Mouse (Mus musculus) left cerebral cortex, adult 8-10 months (tissue): ENCODE data around the gene Tmem150a. TPM values are rescaled to one million over a fixed set of nuclear protein-coding genes. Genes with fewer than 3 reads are reported as not detected.

Experiments used
- DNase-seq, 2 experiments: peaks; one replicate each; pipeline ENCODE4 v3.0.0; 2022; ENCODE audit warnings: low spot score in 2 of 2
- total RNA-seq, 4 experiments: library from RNA; stranded (reverse); gene quantifications; 2 replicates each; pipeline ENCODE4 v1.2.4; 2022

The Tmem150a gene
- 10 to 100 TPM in 2 of 4 experiments, 1 to 10 TPM in 2; 8.9 to 12.8 (median 10.7) TPM for total RNA-seq

DNA sequence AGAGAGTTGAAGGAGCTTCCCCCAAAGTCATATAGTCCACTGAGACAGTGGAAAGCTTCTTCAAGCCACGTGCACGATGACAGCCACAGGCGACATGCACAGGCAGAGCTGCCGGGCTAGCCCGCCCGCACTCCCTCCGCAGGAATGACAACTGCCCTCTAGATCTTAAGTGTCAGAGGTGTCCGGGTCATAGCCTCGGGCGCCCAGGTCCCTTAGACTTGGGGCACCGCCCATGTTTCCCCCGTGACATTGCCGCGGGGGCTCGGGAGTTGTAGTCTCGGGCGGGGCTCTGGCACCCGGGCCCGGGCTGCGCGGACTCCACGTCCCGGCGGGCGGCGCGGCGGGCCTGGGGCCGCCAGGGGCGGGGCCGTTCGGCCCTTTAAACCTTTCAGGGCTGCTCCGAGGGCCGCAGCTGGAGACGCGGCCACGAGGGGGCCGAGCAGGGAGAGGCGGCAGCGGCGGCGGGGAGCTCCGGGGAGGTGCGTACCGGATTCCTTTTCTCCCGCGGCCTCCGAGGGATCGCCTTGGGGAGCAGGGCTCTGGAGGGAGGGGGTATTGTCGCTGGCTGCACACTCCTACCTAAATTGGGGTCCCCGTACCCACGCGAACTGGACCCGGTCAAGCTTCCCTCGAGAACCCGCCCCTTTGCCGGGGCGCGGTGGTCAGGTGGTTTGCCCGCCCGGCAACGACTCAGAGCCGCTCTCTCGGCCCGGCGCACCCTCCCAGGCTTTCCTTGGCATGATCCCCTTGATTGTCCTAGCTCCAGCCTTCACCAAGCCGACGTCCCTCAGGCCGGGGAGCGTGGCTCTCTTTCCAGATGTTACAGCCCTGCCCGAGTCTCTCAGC is at the start of gene Tmem150a:
Gene Tmem150a (plus strand): TSS at position 382 of the 846 bp plus-strand sequence.
- peak; percentile 63 to 70 for DNase-seq

DNA sequence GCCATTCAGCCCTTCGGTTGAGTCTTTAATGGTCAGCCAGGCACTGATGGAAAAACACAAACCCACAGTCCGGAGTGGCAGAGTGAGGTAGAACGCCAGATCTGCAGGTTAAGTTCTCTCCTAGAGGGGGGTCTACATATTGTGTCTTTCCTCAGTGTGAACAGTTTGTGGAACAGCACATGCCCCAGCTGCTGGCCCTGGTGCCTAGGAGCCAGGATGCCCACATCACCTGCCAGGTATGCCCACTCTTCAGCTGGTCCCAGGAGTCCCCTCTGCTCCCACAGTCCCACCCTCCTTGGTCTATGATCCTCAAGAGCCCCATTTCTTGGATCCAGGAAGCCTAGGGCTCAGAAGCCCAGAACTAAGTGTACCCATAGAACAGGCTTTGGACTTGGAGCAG is 43.0 kb upstream of the Tmem150a start:
- DNase-seq, result no peak

DNA sequence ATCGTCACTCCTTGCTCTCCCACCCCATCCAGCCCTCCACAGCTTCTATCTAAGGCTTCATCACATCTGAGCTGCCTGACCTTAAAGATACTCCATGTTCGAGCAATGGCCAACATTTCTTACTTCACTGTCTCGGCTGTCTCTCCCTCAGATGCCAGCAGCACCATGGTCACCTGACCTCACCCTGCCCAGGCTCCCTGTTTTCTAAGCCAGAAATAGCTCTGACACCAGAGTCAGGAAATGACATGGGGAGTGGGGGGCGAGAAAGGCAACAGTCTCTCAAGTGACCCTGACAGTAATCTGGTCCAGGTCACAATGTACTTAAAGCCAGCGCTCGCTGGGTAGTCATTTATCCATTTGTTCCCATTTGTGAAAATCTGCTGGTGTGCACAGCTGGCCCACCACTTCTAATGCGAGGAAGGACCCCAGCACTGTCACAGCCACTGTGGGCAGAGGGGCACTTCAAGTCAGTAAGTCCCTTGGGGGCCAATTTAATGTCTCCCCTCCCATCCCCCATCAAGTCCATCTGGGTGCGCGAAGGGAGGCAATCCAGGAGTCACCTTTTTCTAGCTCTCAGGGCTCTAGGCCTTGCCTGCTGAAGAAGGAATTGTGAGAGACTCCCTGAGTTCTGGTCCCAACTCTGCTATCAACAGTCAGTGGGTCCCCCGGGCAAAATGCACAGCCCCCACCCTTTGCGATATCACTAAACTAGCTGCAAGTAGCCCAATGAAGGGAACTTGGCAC is 42.0 kb upstream of the Tmem150a start:
- DNase-seq, result no peak

DNA sequence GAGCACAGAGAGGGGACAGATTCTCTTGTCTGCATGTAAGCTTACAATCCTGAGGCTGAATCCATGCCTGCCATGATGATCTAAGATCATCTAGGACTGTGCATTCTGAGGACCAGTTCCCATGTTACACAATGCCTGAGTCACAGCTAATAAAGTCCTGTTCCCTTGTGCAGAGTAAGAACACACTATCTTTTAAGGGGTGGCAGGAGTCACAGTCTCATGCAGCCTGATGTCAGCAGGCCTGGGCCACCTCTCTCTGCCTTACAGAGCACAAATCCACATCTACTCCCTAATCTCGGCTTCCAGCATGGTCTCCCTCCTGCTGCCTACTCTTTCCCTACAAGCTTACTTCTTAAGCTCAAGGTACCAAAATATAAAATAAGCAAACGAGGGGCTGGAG is 39.9 kb upstream of the Tmem150a start:
- DNase-seq, result no peak

DNA sequence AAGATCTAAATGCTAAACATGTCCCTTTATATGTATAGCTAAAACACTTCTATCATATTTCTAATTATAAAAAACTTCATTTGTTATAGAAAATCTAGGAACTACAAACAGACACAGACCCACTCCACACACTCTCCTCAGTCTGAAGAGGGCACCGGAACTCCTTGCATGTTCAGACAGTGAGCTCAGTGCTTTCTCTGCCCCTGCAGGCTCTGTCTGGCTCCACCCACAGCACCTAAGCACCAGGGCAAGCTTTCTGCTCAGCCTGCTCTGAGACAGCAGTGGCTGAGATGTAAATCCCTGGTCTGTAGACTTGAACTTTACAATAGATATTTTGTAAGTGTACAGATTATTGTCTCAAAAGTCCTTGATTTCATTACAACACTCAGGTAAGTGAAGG is 39.2 kb upstream of the Tmem150a start:
- DNase-seq, result no peak

DNA sequence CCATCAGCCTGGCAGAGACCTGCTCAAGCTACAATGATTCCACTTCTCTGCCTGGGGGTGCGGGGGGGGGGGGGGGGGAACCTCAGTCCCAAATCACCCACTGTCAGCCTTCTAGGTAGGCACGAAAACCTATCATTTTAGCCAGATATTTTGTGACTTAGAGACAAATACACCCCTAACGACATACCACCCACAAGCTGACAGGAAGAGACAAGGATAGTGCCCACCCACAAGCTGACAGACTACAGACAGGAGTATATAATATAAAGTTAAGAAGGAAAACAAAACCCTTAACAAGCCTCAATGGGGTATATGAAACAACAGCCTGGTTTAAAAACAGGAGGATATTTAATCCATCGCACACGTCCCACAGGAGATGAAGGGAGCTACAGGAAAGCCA is 36.8 kb upstream of the Tmem150a start:
- no peak for DNase-seq

DNA sequence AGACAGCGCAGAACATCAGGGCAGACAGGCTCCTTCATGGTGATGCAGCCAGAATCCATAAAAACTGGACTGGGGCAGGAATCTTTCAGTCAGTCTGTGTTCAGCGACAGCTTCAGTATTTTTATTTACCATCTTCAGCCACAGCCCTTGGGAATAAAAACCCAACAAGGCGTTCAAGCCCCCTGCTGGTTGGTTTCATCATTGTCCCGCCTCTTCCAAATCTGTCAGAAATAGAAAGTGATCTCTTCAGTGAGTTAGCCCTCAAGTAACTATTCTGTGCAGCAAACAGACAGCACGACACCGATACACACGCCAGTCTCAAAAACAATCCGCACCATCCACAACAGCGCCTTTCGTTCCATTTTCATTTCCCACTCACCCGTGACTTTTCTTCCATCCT is 36.2 kb upstream of the Tmem150a start:
- peak in 1 of 2 experiments; percentile 14 for DNase-seq

DNA sequence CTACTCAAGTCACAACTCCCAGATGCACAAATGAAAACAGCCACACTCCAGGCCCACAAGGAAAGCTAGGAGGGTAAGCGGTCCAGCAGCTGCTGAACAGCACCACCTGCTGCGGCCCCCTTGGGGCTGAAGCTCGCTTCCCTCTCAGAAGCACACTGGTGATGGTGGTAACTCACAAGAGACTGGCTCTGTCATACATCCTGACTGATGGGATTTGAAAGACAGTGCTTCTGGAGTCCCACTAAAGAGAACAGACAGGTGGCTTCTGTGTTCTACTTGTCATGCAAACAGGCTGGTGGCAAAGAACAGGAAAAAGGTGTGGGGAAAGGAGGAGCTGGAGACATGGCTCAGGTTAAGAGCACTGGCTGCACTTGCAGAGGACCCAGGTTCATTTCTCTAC is 32.3 kb upstream of the Tmem150a start:
- DNase-seq, result no peak

DNA sequence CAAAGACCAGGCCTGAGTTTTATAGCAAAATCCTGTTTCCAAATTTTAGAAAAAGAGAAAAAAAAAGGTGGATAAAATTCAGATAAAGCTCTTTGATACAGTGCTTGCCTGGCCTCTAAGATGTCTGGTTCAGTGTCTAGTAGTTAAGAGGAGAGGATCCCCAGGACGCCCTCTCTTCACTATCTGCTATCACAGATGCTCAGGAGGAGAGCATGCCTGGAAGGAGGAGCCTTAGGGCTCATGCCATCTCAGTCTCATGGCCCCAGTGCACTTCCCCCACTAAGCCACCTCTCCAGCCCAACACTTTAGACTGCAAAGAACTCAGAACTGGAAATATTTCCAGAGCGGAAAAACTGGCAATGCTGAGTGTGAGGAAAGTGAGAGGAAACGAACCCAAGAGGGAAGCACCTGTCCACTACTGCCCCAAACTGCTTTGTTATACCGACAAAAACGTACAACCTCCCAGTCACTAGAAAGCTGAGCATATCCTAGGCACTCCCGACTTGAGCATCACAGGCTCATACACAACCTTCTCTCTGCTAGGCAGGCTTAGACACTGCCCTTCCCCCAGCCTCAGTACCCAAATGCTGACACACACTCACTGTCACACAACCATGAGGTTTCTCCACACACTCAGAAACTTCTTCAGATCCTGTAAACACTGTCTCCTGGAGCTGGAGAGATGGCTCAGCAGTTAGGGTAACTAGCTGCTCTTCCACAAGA is 31.3 kb upstream of the Tmem150a start:
- no peak for DNase-seq

DNA sequence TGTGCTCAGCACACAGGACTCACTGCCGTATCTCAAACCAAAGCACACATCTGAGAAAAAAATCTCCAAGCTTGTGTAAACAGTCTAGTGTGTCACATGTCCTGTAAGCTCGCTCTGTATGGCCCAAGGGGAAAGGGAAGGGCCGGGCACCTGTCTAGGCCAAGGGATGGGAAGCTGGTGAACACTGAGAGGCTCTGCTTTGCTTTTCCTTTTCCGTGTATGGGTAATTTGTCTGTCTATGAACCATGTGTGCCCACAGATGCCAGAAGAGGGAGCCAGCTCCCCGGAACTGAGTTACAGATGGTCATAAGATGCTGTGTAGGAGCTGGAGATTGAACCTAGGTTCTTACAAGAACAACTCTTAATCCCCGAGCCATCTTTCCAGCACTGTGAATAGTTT is 29.0 kb upstream of the Tmem150a start:
- DNase-seq, result no peak

DNA sequence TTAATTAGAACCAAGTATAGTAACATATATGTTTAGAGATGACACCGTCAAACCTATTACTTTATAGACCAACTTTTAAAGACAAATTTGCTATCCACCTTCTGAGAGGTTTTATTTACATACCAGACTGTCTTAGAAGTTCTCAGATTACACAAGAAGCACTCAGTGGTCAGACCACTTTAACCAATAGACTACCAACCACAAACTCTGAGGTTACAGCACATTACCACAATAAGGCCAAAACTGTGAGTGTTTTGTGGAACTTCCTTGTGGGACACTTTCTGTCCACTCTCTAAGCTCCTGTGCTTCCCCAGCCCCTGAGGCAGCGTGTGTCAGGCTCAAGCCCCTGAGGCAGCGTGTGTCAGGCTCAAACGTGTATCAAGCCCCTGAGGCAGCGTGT is 26.2 kb upstream of the Tmem150a start:
- DNase-seq, result no peak

DNA sequence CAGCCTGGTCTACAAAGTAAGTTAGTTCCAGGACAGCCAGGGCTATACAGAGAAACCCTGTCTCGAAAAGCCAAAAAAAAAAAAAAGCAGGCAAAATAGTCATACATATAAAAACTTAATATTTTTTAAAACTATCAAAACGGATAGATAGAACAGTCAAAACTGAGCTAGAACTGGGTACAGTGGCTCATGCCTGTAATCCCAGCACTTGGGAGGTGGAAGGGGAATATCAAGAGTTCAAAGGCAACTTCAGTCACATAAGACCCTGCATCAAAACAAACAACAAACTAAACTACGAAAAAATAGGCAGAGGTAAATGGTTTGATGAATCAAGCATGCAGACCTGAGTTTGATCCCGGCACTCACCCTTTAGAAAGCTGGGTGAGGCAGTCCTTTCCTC is 25.1 kb upstream of the Tmem150a start:
- no peak for DNase-seq

DNA sequence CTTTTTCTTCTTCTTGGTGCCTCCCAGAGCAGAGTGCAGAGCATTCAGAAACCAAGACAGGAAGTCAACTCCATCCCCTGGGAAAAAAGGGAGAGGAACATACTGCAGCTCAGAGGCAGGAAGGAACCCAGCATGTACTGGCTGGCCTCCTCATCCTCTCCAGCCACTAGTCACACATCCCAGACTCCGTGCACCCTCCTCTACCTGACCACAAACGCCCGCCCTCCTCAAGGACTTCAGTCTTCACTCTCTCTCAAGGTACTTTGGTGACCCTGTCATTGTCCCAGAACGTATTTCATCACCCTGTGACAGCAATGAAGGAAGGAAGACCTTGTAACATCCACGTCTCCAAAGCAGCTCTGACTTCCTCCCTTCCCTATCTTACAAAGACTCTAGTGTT is 22.1 kb upstream of the Tmem150a start:
- no peak for DNase-seq

DNA sequence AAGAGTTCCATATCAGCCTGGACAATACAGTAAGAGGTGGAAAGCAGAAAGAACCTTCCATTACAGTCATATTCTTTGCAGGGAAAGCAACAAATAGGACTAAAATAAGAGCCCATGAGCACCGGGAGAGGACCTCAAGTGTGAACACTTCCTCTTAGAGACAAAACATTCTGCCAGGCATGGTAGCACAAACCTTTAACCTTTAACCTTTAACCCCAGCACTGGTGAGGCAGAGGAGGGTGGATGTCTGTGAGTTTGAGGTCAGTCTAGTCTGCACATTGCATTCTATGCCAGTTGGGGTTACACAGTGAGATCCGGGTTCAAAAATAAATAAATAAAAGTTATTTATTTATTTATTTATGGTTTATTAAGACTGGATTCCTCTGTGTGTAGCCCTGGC is 14.8 kb upstream of the Tmem150a start:
- no peak for DNase-seq

DNA sequence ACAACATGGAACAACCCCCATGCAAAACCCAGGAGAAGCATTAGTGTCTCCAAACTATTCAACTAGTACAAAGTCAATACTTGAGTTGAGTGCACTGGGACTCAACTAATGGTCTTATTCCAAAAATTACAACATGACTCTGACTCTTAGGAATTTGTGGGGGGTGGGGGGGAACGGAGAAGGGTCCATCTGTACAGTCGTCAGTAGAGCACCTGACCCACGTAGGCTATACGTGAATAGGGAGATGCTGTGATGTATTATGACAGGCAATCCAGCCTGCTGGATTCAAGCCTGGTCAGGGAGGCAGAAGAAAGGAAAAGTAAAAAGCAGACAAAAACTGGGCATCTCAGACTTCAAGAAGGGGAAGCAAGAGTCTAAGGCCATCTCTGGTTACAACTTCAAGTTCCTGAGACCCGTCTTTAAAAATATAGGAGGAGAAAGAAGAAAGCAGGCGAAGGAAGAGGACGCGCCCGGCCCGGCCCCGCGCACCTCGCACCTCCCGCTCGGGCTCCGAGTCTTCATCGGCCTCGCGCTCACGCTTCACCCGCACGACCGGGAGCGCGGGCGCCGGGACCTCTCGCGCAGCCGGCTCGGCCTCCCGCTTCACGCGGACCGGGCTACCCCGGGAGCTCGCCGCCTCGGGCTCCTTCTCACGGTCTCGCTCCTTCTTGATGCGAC is 10.7 kb upstream of the Tmem150a start:
- DNase-seq, result no peak

DNA sequence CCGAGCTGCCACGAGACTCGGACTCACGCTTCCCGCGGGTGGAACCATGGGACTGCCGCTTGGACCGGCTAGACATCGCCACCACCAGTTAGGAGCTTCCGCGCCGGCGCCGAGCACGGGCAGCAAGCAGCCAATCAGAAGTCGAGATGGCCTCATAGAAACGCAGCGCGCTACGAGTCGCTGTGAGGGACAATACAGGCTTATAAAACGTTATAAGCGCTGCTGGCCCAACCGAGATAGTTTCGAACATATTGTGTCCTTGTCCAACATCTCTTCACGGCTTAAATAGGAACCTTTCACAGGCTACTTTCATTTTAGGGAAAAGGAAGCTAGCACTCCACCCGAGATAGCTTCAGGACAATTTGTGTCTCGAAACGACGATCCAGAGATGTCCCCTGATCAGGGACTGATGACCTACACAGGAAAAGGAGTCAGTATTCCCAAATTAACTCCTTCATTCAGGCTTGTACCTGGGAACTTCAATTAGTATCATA is 10.1 kb upstream of the Tmem150a start, which contains the start of gene Usp39:
Gene Usp39 (minus strand): TSS at position 111 of the 494 bp plus-strand sequence.
- peak; percentile 90 to 93 for DNase-seq

DNA sequence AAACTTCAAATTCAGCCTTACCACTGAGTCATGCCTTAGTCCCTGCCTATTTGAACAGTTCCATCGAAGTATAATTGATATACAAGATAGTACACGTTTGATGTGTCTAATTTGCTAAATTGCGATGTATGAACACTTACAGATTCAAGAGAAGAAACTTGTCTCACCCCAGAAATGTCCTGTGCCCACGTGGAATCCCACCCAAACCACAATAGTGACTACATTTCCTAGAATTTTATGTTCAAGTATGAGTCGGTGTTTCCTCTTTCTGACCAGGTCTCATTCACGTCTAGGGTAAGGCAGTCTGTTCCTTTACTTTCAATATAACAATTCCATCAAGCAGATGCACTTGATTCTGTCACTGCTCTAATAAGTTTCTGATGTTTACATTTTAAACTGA is 9.6 kb upstream of the Tmem150a start:
- DNase-seq, result no peak

DNA sequence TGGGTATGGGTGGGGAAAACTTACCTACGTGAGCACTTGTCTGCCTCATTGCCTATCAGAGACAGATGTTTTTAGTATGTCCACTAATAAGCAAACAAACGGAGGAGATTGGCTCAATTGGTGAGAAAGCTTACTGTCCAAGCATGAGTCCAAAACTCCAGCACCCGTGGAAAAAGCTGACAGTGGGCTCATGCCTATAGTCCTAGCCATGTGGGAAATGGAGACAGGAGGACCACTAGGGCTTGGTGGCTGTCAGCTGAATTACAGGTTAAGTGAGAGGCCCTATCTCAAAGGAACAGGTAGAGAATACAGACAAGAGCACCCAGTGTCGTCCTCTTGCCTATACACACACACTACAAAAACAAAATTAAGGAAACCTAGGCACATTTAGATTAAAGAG is 9.0 kb upstream of the Tmem150a start:
- no peak for DNase-seq

DNA sequence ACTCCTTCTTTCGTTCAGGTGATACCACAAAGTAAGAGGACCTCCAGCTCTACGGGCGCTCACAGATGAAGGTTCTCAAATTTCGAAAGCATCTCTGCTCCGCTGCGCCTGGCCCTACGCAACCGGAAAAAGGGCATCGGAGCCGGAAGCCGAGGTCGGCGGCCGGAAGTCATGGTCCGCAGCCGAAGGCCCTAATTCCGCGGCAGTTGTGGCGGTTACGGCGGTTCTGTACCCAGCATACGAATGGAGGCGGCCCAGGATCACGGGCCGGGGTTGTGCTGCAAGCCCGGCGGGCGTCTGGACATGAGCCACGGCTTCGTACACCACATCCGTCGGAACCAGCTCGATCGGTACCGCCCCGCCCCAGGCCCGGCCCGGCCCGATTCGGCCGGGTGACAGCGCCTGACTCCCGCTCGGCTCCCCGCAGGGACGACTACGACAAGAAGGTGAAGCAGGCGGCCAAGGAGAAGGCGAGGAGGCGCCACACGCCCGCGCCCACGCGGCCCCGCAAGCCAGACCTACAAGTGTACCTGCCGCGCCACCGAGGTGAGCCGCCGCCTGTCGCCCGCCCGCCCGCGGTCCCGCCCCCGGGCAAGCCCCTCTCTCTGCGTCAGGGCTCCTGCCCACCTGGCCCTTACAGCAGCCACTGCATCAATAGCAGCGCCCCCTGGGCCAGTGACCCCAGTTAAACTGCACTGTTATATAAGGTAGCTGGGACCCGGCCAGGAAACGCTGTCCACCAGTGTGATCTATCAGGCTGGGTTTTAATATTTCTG is 7.9 kb upstream of the Tmem150a start, which contains the start of gene 0610030E20Rik:
Gene 0610030E20Rik (plus strand): TSS at position 152 of the 776 bp plus-strand sequence.
- DNase-seq, result peak in 1 of 2 experiments; percentile 69

DNA sequence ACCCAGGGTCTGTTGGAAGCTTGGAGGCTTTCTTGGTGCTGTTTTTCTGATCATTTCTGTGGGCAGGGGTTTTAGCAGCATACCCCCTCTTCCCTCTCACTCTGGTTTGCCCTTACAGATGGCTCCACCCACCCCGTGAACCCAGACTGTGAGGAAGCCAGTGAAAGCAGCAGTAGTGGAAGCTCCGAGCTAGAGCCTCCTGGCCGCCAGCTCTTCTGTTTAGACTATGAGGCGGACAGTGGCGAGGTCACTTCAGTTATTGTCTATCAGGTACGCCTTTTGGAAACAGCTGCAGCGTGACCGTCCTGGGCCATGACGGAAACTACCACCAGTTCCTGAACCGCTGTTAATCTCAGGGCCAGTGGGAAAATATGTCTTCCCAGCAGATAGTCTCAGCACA is 6.8 kb upstream of the Tmem150a start:
- no peak for DNase-seq
